Mouse (Mus musculus) kidney, adult 2 months (tissue): ENCODE results near the gene Lama1.
"Not testable (repeated sequence)": the region's sequence is repeated elsewhere in the genome, so short reads cannot be mapped to it uniquely, and the experiment has no call there.

ENCODE experiments used
- CTCF ChIP-seq: fragments of 200-500 bp; conservative IDR thresholded peaks from 2 replicates; pipeline ENCODE4 v1.5.1; 2011; ENCODE audit warnings: low read depth, mild to moderate bottlenecking, control low read depth, low read length, moderate library complexity, mixed read lengths; ENCODE audit not compliant: insufficient read depth, insufficient read length
- POLR2A ChIP-seq: fragments of 200-500 bp; IDR thresholded peaks from one replicate; pipeline ENCODE4 v1.6.1; 2011; ENCODE audit warnings: low read depth, low read length, control low read depth

DNA sequence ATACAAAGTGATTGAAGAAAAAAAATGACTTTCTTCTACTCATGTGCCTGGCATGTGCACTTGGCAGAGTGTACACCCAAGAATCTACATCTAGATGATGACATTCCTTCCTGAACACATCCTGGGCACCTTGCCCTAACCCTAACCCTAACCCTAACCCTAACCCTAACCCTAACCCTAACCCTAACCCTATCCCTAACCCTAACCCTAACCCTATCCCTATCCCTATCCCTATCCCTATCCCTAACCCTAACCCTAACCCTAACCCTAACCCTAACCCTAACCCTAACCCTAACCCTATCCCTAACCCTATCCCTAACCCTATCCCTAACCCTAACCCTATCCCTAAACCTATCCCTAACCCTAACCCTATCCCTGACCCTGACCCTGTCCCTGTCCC, 44.2 kb downstream of the Lama1 start:
- not testable (repeated sequence) for TF ChIP-seq CTCF, POLR2A
